31 mouse cellular contexts compared by ENCODE assay signal in the genomic region with DNA sequence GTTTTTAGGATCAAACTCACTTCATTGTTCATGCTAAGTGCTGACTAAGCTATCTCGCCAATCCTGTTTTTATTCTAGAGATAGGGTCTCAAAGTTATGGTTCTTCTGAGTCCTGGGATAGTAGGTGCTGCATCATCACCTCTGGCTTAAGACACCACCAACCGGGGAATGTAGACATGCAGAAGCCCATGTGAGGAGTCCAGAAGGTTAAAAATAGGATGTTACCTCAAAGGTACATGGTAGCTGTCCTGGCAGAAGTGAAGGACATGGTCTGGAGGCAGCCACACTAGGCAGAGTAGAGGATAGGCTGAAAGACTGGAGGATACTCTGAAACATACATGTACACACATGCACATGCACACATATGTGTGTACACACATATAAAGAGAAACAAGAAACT.
"Had no signal": no experiment of that assay in that cellular context is flagged by ENCODE, and none has a peak within 500 bp of the region (broad histone marks: within the 10 kb centered on the region; RNA-seq: fewer than 3 reads in every experiment).

No protein-coding gene starts in this region.

- ATAC-seq: liver, embryonic 12.5 days; liver, postnatal 0 days; lung, postnatal 0 days; midbrain, embryonic 13.5 days; midbrain, embryonic 15.5 days had no signal

- DNase-seq: left cerebral cortex, postnatal 4 days; liver; liver, embryonic 13.5 days; liver, postnatal 0 days; lung, adult 18-20 months; lung, adult 2 months; lung, embryonic 14.5 days; lung, postnatal 10 days; lung, postnatal 14 days; lung, postnatal 36 days; lung, postnatal 4 days; midbrain, embryonic 14.5 days had no signal

- H3K9me3 ChIP-seq: limb, embryonic 10.5 days; limb, embryonic 12.5 days; limb, embryonic 13.5 days; limb, embryonic 15.5 days; liver, embryonic 12.5 days; liver, embryonic 13.5 days; liver, embryonic 15.5 days; lung, embryonic 15.5 days; megakaryocyte, embryonic 14.5 days; midbrain, embryonic 10.5 days; midbrain, embryonic 12.5 days; midbrain, embryonic 13.5 days; midbrain, embryonic 15.5 days; neural tube, embryonic 12.5 days had no signal

- H3K4me3 ChIP-seq: limb, embryonic 10.5 days; limb, embryonic 12.5 days; limb, embryonic 13.5 days; limb, embryonic 15.5 days; liver, embryonic 12.5 days; liver, embryonic 13.5 days; liver, embryonic 15.5 days; lung, embryonic 15.5 days; megakaryocyte, embryonic 14.5 days; midbrain, embryonic 10.5 days; midbrain, embryonic 12.5 days; midbrain, embryonic 13.5 days; midbrain, embryonic 15.5 days; myocyte; neural tube, embryonic 12.5 days had no signal

- H3K36me3 ChIP-seq: limb, embryonic 12.5 days; limb, embryonic 13.5 days; liver, embryonic 12.5 days; liver, embryonic 13.5 days; liver, embryonic 15.5 days; lung, embryonic 15.5 days; midbrain, embryonic 10.5 days; midbrain, embryonic 12.5 days; midbrain, embryonic 13.5 days; midbrain, embryonic 15.5 days; neural tube, embryonic 12.5 days had no signal

- H3K4me2 ChIP-seq: limb, embryonic 12.5 days; limb, embryonic 13.5 days; limb, embryonic 15.5 days; liver, embryonic 11.5 days; liver, embryonic 12.5 days; liver, embryonic 13.5 days; liver, embryonic 15.5 days; lung, embryonic 14.5 days; lung, embryonic 15.5 days; midbrain, embryonic 11.5 days; midbrain, embryonic 12.5 days; midbrain, embryonic 13.5 days; midbrain, embryonic 15.5 days; neural tube, embryonic 12.5 days had no signal

- H3K27me3 ChIP-seq: limb, embryonic 12.5 days; limb, embryonic 13.5 days; limb, embryonic 15.5 days; liver, embryonic 12.5 days; liver, embryonic 13.5 days; liver, embryonic 15.5 days; lung, embryonic 15.5 days; megakaryocyte, embryonic 14.5 days; midbrain, embryonic 12.5 days; midbrain, embryonic 13.5 days; midbrain, embryonic 15.5 days; neural tube, embryonic 12.5 days had no signal

- H3K9ac ChIP-seq: limb, embryonic 12.5 days; limb, embryonic 13.5 days; limb, embryonic 15.5 days; liver, embryonic 12.5 days; liver, embryonic 13.5 days; liver, embryonic 14.5 days; liver, embryonic 15.5 days; liver, postnatal 0 days; lung, embryonic 14.5 days; lung, embryonic 15.5 days; midbrain, embryonic 12.5 days; midbrain, embryonic 13.5 days; midbrain, embryonic 15.5 days; neural tube, embryonic 12.5 days had no signal

- H3K27ac ChIP-seq: limb, embryonic 10.5 days; limb, embryonic 12.5 days; limb, embryonic 13.5 days; limb, embryonic 15.5 days; liver, embryonic 12.5 days; liver, embryonic 13.5 days; liver, embryonic 14.5 days; liver, embryonic 15.5 days; lung, embryonic 15.5 days; macrophage; midbrain, embryonic 12.5 days; midbrain, embryonic 13.5 days; midbrain, embryonic 15.5 days; neural tube, embryonic 12.5 days had no signal
